ENCODE assay signal across 12 mouse cellular contexts in genomic region chr11:80145787-80146275, GRCm38 (mm10). TPM values are rescaled to one million over a fixed set of nuclear protein-coding genes. Genes with fewer than 3 reads are reported as not detected.
DNase-seq lines count a peak whose midpoint lies in the region; ATAC-seq and TF ChIP-seq lines count a peak whose summit lies in the region.
"Had no signal": no experiment of that assay in that cellular context is flagged by ENCODE, and none has a peak within 500 bp of the region (broad histone marks: within the 10 kb centered on the region; RNA-seq: fewer than 3 reads in every experiment).

No protein-coding gene starts in this region.

- peak overlapping the region; percentile 11; the same call in 1 of the 2 replicates for H3K4me2 ChIP-seq in liver, postnatal 0 days (ENCODE audit: low read depth, low read length)

- TF ChIP-seq EP300 in liver, postnatal 0 days (IDR thresholded peaks at IDR 0.05; ENCODE audit: low read depth), result no peak

- H3K9ac ChIP-seq in liver, postnatal 0 days (replicated peaks), result no peak overlapping the region

- H3K9me3 ChIP-seq in liver, postnatal 0 days (ENCODE audit: low read length), result no peaks in the 10 kb centered on the region
- H3K9me3 ChIP-seq: G1E; midbrain, embryonic 10.5 days had no signal

- peak overlapping the region; percentile 60 for H3K27ac ChIP-seq in liver, postnatal 0 days (ENCODE audit: low read depth)
- H3K27ac ChIP-seq: midbrain, embryonic 10.5 days had no signal

- no peak for TF ChIP-seq POLR2A in lung, adult 2 months (IDR thresholded peaks at IDR 0.05; ENCODE audit: borderline replicate concordance, extremely low read depth, low read depth, low read length)

- intact Hi-C loops in left cerebral cortex, postnatal 4 days (cut with DNase I), result no loop called here

- peak; percentile 46 for ATAC-seq in liver, postnatal 0 days
- ATAC-seq: inflammation-experienced regulatory T-cells, adult 6 months had no signal

- H3K27me3 ChIP-seq in liver, postnatal 0 days (ENCODE audit: insufficient read depth, low read length), result no peaks in the 10 kb centered on the region

- TF ChIP-seq CTCF in lung, adult 2 months (IDR thresholded peaks at IDR 0.05; ENCODE audit: insufficient read depth, low read length), result no peak
- TF ChIP-seq CTCF in liver, postnatal 0 days (IDR thresholded peaks at IDR 0.05; ENCODE audit: low read depth), result no peak

- H3K4me3 ChIP-seq in lung, adult 2 months (replicated peaks; ENCODE audit: extremely low read depth, low read depth, low read length), result no peak overlapping the region
- H3K4me3 ChIP-seq in liver, postnatal 0 days (ENCODE audit: low read depth, low read length), result no peak overlapping the region
- H3K4me3 ChIP-seq: midbrain, embryonic 10.5 days had no signal

- 23% methylated on average over 10 of the region's 10 CpGs for WGBS in lung, adult 2 months
- WGBS in liver, postnatal 0 days (ENCODE audit: insufficient replicate concordance), result 7% methylated on average over 10 of the region's 10 CpGs

- no peaks in the 10 kb centered on the region for H3K36me3 ChIP-seq in liver, postnatal 0 days (replicated peaks; ENCODE audit: insufficient read depth, low read length)
- H3K36me3 ChIP-seq: G1E; midbrain, embryonic 10.5 days had no signal

- peaks cover 2% of the 10 kb centered on the region; the same call in 1 of the 2 replicates for H3K4me1 ChIP-seq in lung, adult 2 months (ENCODE audit: control insufficient read depth, insufficient read depth, low read length)
- H3K4me1 ChIP-seq in liver, postnatal 0 days (ENCODE audit: insufficient read depth), result peaks cover 17% of the 10 kb centered on the region

- DNase-seq in lung, postnatal 25 days (ENCODE audit: low spot score), result peak; percentile 44
- DNase-seq in lung, adult 2 months, result no peak
- DNase-seq in kidney, adult 18-20 months, result peak; percentile 51
- peak; percentile 46 for DNase-seq in liver, postnatal 0 days
- DNase-seq in thymus, postnatal 14 days, result peak; percentile 34
- DNase-seq in left cerebral cortex, postnatal 4 days, result no peak
- DNase-seq in right cerebral cortex, adult 2 months (ENCODE audit: low spot score in 2 of 2), result no peak
- DNase-seq in adrenal gland, adult 2 months, result no peak
- DNase-seq: cerebellum, adult 11 months had no signal

RNA-seq across cellular contexts. Expression of gene Tefm, which starts 3.9 kb away (rescaled TPM):
- polyA plus RNA-seq in lung, adult 2 months (2012; rRNA removed), result 2.7 and 4.3 TPM in 2 replicates
- polyA plus RNA-seq in liver, postnatal 0 days (2015; fragmentation: Nextera tagmentation; extraction: Ambion mirVana), result 17.1 and 18.0 TPM in 2 replicates
- 10 to 100 TPM; 11.2 to 11.4 TPM for total RNA-seq in left cerebral cortex, postnatal 4 days (2021)
- total RNA-seq in adrenal gland, adult 2 months (2021), result 10 to 100 TPM; 13.2 to 23.7 TPM
- polyA plus RNA-seq in adrenal gland, adult 2 months (2012; rRNA removed), result 1.0 and 1.8 TPM in 2 replicates

RNA-seq across cellular contexts. Expression of gene Adap2, which starts 8.1 kb away (rescaled TPM):
- 7.0 and 18.2 TPM in 2 replicates for polyA plus RNA-seq in lung, adult 2 months (2012; rRNA removed)
- 10.8 and 12.1 TPM in 2 replicates for polyA plus RNA-seq in liver, postnatal 0 days (2015; fragmentation: Nextera tagmentation; extraction: Ambion mirVana)
- total RNA-seq in left cerebral cortex, postnatal 4 days (2021), result 1 to 10 TPM; 3.0 to 5.0 TPM
- 10 to 100 TPM; 10.9 to 12.7 TPM for total RNA-seq in adrenal gland, adult 2 months (2021)
- polyA plus RNA-seq in adrenal gland, adult 2 months (2012; rRNA removed), result 16.7 and 19.2 TPM in 2 replicates
- total RNA-seq: G1E had no signal
- polyA plus RNA-seq: G1E had no signal

RNA-seq across cellular contexts. Expression of gene Rnf135, which starts 37.8 kb away (rescaled TPM):
- 8.1 and 9.4 TPM in 2 replicates for polyA plus RNA-seq in lung, adult 2 months (2012; rRNA removed)
- polyA plus RNA-seq in liver, postnatal 0 days (2015; fragmentation: Nextera tagmentation; extraction: Ambion mirVana), result 6.8 and 7.7 TPM in 2 replicates
- total RNA-seq in left cerebral cortex, postnatal 4 days (2021), result 1 to 10 TPM; 1.6 to 1.7 TPM
- 1 to 10 TPM; 7.1 to 9.8 TPM for total RNA-seq in adrenal gland, adult 2 months (2021)
- polyA plus RNA-seq in adrenal gland, adult 2 months (2012; rRNA removed), result 8.4 and 12.2 TPM in 2 replicates

RNA-seq across cellular contexts. Expression of gene Atad5, which starts 56.6 kb away (rescaled TPM):
- polyA plus RNA-seq in lung, adult 2 months (2012; rRNA removed), result 0.25 and 0.44 TPM in 2 replicates
- 3.7 and 4.9 TPM in 2 replicates for polyA plus RNA-seq in liver, postnatal 0 days (2015; fragmentation: Nextera tagmentation; extraction: Ambion mirVana)
- 1 to 10 TPM; 8.0 to 8.9 TPM for total RNA-seq in left cerebral cortex, postnatal 4 days (2021)
- 1 to 10 TPM; 1.3 to 1.9 TPM for total RNA-seq in adrenal gland, adult 2 months (2021)
- 0.27 and 0.42 TPM in 2 replicates for polyA plus RNA-seq in adrenal gland, adult 2 months (2012; rRNA removed)

Comparison
In these comparisons a context has a peak if more than half of its experiments do, and no peak if none do; other contexts are left out.
1. DNase-seq: peak in lung, postnatal 25 days (single experiment), kidney, adult 18-20 months (single experiment), liver, postnatal 0 days (single experiment) and thymus, postnatal 14 days (single experiment); none in lung, adult 2 months (single experiment), left cerebral cortex, postnatal 4 days (single experiment), right cerebral cortex, adult 2 months (0 of 2) and adrenal gland, adult 2 months (single experiment).